Mouse (Mus musculus) liver, postnatal 0 days (tissue): ENCODE measurements around the gene Ppp2r2c. TPM values are rescaled to one million over a fixed set of nuclear protein-coding genes. Genes with fewer than 3 reads are reported as not detected.

Experiments
- ATAC-seq: fragments of 200-750 bp; cut with Nextera tagmentation; 2 replicates; pipeline ENCODE4 v1.8.0; 2017; ENCODE audit warnings: mild to moderate bottlenecking, moderate library complexity
- DNase-seq: peaks from one replicate; pipeline ENCODE4 v3.0.0-alpha.2; 2016
- H3K27ac ChIP-seq: fragments of 300-500 bp; sonication (generic); 2 replicates; pipeline ENCODE4 v1.5.1; 2014; ENCODE audit warnings: antibody characterized with exemption, moderate library complexity, mild to moderate bottlenecking, low read depth
- H3K27me3 ChIP-seq: fragments of 300-500 bp; sonication (generic); 2 replicates; pipeline ENCODE4 v1.6.1; 2014; ENCODE audit warnings: low read length, control low read depth, mixed read lengths; ENCODE audit not compliant: insufficient read depth
- H3K36me3 ChIP-seq: fragments of 300-500 bp; sonication (generic); replicated peaks from 2 replicates; pipeline ENCODE4 v1.6.1; 2014; ENCODE audit warnings: mild to moderate bottlenecking, control low read depth, low read length, moderate library complexity, mixed read lengths; ENCODE audit not compliant: insufficient read depth
- H3K4me1 ChIP-seq: fragments of 300-500 bp; sonication (generic); 2 replicates; pipeline ENCODE4 v1.6.1; 2014; ENCODE audit warnings: antibody characterized with exemption, mild to moderate bottlenecking, control low read depth; ENCODE audit not compliant: insufficient read depth
- H3K4me2 ChIP-seq: fragments of 300-500 bp; sonication (generic); 2 replicates; pipeline ENCODE4 v1.6.1; 2014; ENCODE audit warnings: low read depth, mild to moderate bottlenecking, low read length, moderate library complexity, mixed read lengths
- H3K4me3 ChIP-seq: fragments of 300-500 bp; sonication (generic); 2 replicates; pipeline ENCODE4 v1.5.1; 2014; ENCODE audit warnings: low read depth, low read length
- H3K9ac ChIP-seq: fragments of 300-500 bp; sonication (generic); replicated peaks from 2 replicates; pipeline ENCODE4 v1.6.1; 2014; ENCODE audit warnings: mild to moderate bottlenecking, moderate library complexity
- H3K9me3 ChIP-seq: fragments of 300-500 bp; sonication (generic); 2 replicates; pipeline ENCODE4 v1.6.1; 2016; ENCODE audit warnings: mild to moderate bottlenecking, control low read depth, low read length, mixed read lengths
- CTCF ChIP-seq: sonication (generic); IDR thresholded peaks from 2 replicates; pipeline ENCODE4 v1.5.1; 2016; ENCODE audit warnings: antibody characterized with exemption, low read depth
- EP300 ChIP-seq: IDR thresholded peaks from 2 replicates; pipeline ENCODE4 v1.6.1; 2016; ENCODE audit warnings: antibody characterized with exemption, low read depth, mild to moderate bottlenecking
- WGBS: fragments of 180-500 bp; shearing (Covaris S2); extraction: QIAGEN DNeasy Blood & Tissue Kit; methylation state at CpG from one replicate; pipeline ENCODE4 v1.1.7; 2014; ENCODE audit not compliant: insufficient replicate concordance; 5-methylcytosine and 5-hydroxymethylcytosine counted together
- polyA plus RNA-seq: library from polyadenylated mRNA; unstranded; fragments of >200 nt; fragmentation: Nextera tagmentation; extraction: Ambion mirVana; gene quantifications from 2 replicates; pipeline ENCODE4 v1.2.1, GENCODE M21; 2015

Ppp2r2c gene
- polyA plus RNA-seq, 1 experiment from 2014 or later = not detected

DNA sequence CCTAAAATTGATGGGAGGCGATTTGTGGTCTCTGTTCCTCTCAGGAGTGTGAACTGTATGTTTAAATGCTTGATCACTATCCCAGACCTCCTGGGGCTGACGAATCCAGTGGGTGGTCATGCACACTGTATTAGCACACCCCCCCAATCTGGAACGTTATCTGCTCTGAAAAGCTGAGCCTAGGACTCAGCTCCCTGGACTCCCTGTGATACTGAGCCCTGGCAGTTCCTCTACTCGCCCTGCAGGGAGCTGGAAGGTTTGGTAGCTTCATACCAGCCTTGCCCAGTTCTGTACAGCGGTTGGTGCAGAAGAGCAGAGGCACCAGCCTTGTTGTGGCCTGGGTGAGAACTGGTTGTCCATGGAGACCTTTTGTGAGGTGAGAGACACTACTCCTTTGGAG lies 31.1 kb downstream of the Ppp2r2c start:
- Histone ChIP-seq H3K27me3 (no peaks in the 10 kb centered on the region), H3K27ac (no peak overlapping the region), H3K36me3 (no peaks in the 10 kb centered on the region), H3K9ac (no peak overlapping the region), H3K4me1 (no peaks in the 10 kb centered on the region), H3K9me3 (no peaks in the 10 kb centered on the region), H3K4me2 (no peak overlapping the region), H3K4me3 (no peak overlapping the region)
- WGBS = 55% methylated on average over 5 of the region's 5 CpGs
- TF ChIP-seq EP300 (no peak), CTCF (no peak)
- ATAC-seq (no peak), DNase-seq (no peak)

DNA sequence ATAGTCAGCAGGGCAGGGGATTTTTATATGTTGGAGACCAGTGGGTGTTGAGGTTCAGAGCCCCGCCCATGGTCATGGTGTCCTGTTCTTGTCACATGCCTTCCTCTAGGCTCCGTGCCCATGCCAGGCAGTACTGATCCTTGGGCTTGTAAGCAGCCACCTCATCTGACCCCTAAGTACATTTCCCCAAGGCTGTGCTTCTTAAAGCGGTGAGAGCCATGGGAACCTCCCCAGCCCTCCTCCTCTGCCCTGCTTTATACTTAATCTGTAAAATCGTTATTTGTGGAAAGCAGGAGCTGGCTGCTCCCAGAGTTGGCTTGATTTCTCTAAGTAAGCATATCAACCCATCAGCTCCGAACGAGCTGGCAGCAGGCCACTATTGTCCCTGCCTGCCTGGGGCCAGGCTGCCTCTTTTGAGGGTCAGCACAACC lies 31.9 kb downstream of the Ppp2r2c start:
- TF ChIP-seq EP300 = no peak
- no peak for TF ChIP-seq CTCF
- Histone ChIP-seq H3K27me3 (no peaks in the 10 kb centered on the region), H3K9ac (no peak overlapping the region), H3K27ac (no peak overlapping the region), H3K9me3 (no peaks in the 10 kb centered on the region), H3K4me3 (no peak overlapping the region), H3K36me3 (no peaks in the 10 kb centered on the region), H3K4me2 (no peak overlapping the region), H3K4me1 (no peaks in the 10 kb centered on the region)
- WGBS = 58% methylated on average over 6 of the region's 6 CpGs
- no peak for DNase-seq
- ATAC-seq = no peak

DNA sequence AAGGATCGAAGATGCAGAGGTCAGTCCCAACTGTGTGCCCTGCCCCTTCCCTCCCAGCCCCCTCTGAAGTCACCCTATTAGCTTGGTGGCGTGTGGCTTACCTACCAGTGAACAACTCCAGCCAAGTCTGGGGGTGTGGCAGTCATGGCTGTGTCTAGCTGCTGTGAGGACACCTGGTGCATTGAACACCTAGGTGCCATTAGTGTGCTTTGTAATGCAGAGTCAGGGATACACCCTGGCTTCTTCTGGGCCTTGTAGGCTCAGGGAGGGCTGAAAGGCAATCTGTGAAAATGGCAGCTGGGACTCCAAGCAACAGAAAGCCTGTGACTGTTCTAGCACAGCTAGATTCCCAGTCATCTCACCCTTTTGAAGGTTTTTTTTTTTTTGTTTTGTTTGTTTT lies 34.5 kb downstream of the Ppp2r2c start:
- Histone ChIP-seq H3K4me3 (no peak overlapping the region), H3K9ac (no peak overlapping the region), H3K27me3 (no peaks in the 10 kb centered on the region), H3K9me3 (no peaks in the 10 kb centered on the region), H3K27ac (no peak overlapping the region), H3K36me3 (no peaks in the 10 kb centered on the region), H3K4me1 (no peaks in the 10 kb centered on the region), H3K4me2 (no peak overlapping the region)
- ATAC-seq (no peak), DNase-seq (no peak)
- TF ChIP-seq EP300 (no peak), CTCF (no peak)
- WGBS = 59% methylated on average over 2 of the region's 2 CpGs

GRCm38 (mm10) chr5:36904131-36904530 lies 35.8 kb downstream of the Ppp2r2c start:
- Histone ChIP-seq H3K36me3 (no peaks in the 10 kb centered on the region), H3K9me3 (no peaks in the 10 kb centered on the region), H3K27me3 (no peaks in the 10 kb centered on the region), H3K9ac (no peak overlapping the region), H3K4me2 (no peak overlapping the region), H3K27ac (no peak overlapping the region), H3K4me3 (no peak overlapping the region), H3K4me1 (no peaks in the 10 kb centered on the region)
- WGBS = 73% methylated on average over 2 of the region's 2 CpGs
- ATAC-seq (no peak), DNase-seq (no peak)
- TF ChIP-seq EP300 (no peak), CTCF (no peak)

DNA sequence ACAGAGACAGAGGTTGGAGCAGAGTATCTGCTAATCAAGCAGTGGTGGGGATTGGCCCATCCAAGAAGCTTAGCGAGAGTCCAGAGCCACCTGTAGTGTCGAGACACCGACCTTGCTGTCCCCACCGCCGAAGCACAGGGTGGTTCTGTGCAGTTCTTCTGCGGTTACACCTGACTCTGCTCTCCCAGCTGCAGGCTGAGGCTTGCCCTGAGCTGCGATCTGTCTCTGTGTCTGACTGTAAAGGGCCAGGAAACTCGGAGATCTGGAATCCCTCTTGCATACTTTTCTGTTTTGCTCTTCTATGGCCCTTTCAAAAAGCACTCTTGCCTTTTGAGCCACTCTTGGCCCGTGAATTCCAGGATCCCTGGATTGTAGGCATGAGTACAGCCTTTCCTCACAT lies 36.4 kb downstream of the Ppp2r2c start:
- H3K9ac ChIP-seq = no peak overlapping the region
- DNase-seq (no peak), ATAC-seq (no peak)
- no peak overlapping the region for H3K27ac ChIP-seq
- no peaks in the 10 kb centered on the region for H3K9me3 ChIP-seq
- TF ChIP-seq EP300 (no peak), CTCF (no peak)
- H3K4me1 ChIP-seq = no peaks in the 10 kb centered on the region
- no peaks in the 10 kb centered on the region for H3K36me3 ChIP-seq
- 76% methylated on average over 9 of the region's 9 CpGs for WGBS
- no peaks in the 10 kb centered on the region for H3K27me3 ChIP-seq
- H3K4me3 ChIP-seq = no peak overlapping the region
- H3K4me2 ChIP-seq = no peak overlapping the region

DNA sequence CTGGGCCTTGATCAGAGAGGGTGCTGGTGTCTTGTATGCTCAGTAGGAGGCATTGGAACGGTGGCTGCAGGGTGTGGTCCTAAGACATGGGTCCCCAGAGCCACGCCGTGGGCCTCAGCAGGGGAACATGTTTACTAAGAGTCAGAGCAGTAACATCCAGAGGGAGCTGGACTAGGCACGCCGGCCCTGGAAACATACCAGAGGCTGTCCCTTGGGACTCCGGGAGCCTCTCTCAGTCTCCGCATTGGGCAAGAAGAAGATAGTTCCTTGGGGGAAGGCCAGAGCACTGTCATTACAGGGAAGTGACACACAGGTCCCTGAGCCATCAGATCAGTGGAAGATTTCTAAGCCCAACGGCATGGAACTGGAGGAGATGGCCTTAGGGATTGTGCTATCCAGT lies 36.9 kb downstream of the Ppp2r2c start:
- no peak overlapping the region for H3K9ac ChIP-seq
- WGBS = 77% methylated on average over 8 of the region's 8 CpGs
- DNase-seq = no peak

GRCm38 (mm10) chr5:36907695-36908094 lies 39.4 kb downstream of the Ppp2r2c start:
- no peak for DNase-seq

More for the DNA sequence above, 36.9 kb downstream of the Ppp2r2c start:
- Histone ChIP-seq H3K27ac (no peak overlapping the region), H3K4me3 (no peak overlapping the region), H3K36me3 (no peaks in the 10 kb centered on the region), H3K27me3 (no peaks in the 10 kb centered on the region), H3K9me3 (no peaks in the 10 kb centered on the region), H3K4me2 (no peak overlapping the region), H3K4me1 (no peaks in the 10 kb centered on the region)
- ATAC-seq = no peak
- no peak for TF ChIP-seq CTCF
- no peak for TF ChIP-seq EP300

More at GRCm38 (mm10) chr5:36907695-36908094, 39.4 kb downstream of the Ppp2r2c start:
- no peak for TF ChIP-seq CTCF
- TF ChIP-seq EP300 = no peak
- Histone ChIP-seq H3K27ac (no peak overlapping the region), H3K4me2 (no peak overlapping the region), H3K27me3 (no peaks in the 10 kb centered on the region), H3K4me1 (no peaks in the 10 kb centered on the region), H3K4me3 (no peak overlapping the region), H3K9ac (no peak overlapping the region), H3K36me3 (no peaks in the 10 kb centered on the region), H3K9me3 (no peaks in the 10 kb centered on the region)
- no peak for ATAC-seq
- WGBS = 61% methylated on average over 10 of the region's 10 CpGs
